Mouse (Mus musculus) hindbrain, embryonic 16.5 days (tissue): ENCODE measurements around the gene Crtc2. TPM values are rescaled to one million over a fixed set of nuclear protein-coding genes. Genes with fewer than 3 reads are reported as not detected.

Source experiments
- ATAC-seq: fragments of 200-750 bp; cut with Nextera tagmentation; 2 replicates; pipeline ENCODE4 v1.8.0; 2017; ENCODE audit warnings: moderate TSS enrichment, moderate library complexity
- H3K27ac ChIP-seq: fragments of 300-500 bp; sonication (generic); 2 replicates; pipeline ENCODE4 v1.5.1; 2014; ENCODE audit warnings: low read depth, mild to moderate bottlenecking, control low read depth, low read length, moderate library complexity
- H3K27me3 ChIP-seq: fragments of 300-500 bp; sonication (generic); replicated peaks from 2 replicates; pipeline ENCODE4 v1.6.1; 2014; ENCODE audit warnings: low read length; ENCODE audit not compliant: control insufficient read depth, insufficient read depth
- H3K36me3 ChIP-seq: fragments of 300-500 bp; sonication (generic); 2 replicates; pipeline ENCODE4 v1.6.1; 2014; ENCODE audit warnings: mild to moderate bottlenecking, low read length, moderate library complexity, mixed read lengths; ENCODE audit not compliant: control insufficient read depth, insufficient read depth
- H3K4me1 ChIP-seq: fragments of 300-500 bp; sonication (generic); 2 replicates; pipeline ENCODE4 v1.6.1; 2014; ENCODE audit warnings: low read depth, low read length; ENCODE audit not compliant: control insufficient read depth, insufficient read depth
- H3K4me2 ChIP-seq: fragments of 300-500 bp; sonication (generic); 2 replicates; pipeline ENCODE4 v1.6.1; 2014; ENCODE audit warnings: mild to moderate bottlenecking, low read length, control low read depth, moderate library complexity
- H3K4me3 ChIP-seq: fragments of 300-500 bp; sonication (generic); 2 replicates; pipeline ENCODE4 v1.5.1; 2014; ENCODE audit warnings: mild to moderate bottlenecking, low read length, control low read depth, moderate library complexity
- H3K9ac ChIP-seq: fragments of 300-500 bp; sonication (generic); 2 replicates; pipeline ENCODE4 v1.6.1; 2014; ENCODE audit warnings: low read depth, mild to moderate bottlenecking, control low read depth, low read length, moderate library complexity
- H3K9me3 ChIP-seq: fragments of 300-500 bp; sonication (generic); 2 replicates; pipeline ENCODE4 v1.6.1; 2014; ENCODE audit warnings: mild to moderate bottlenecking, low read length, moderate library complexity; ENCODE audit not compliant: control insufficient read depth
- WGBS: fragments of 180-500 bp; shearing (Covaris S2); extraction: QIAGEN DNeasy Blood & Tissue Kit; methylation state at CpG from one replicate; pipeline ENCODE4 v1.1.7; 2014; 5-methylcytosine and 5-hydroxymethylcytosine counted together
- polyA plus RNA-seq: library from polyadenylated mRNA; unstranded; fragments of >200 nt; fragmentation: Nextera tagmentation; extraction: Ambion mirVana; gene quantifications from 2 replicates; pipeline ENCODE4 v1.2.1, GENCODE M21; 2015

The Crtc2 gene
- polyA plus RNA-seq, 1 experiment from 2014 or later: 19.6 TPM

GRCm38 (mm10) chr3:90263121-90263771, 9.3 kb downstream of the Crtc2 start:
- Histone ChIP-seq H3K9ac (no peak overlapping the region), H3K27me3 (no peaks in the 10 kb centered on the region), H3K27ac (no peak overlapping the region), H3K4me1 (peaks cover 10% of the 10 kb centered on the region), H3K4me3 (no peak overlapping the region), H3K9me3 (no peaks in the 10 kb centered on the region), H3K36me3 (peaks cover 43% of the 10 kb centered on the region), H3K4me2 (no peak overlapping the region)
- WGBS: 95% methylated on average over 5 of the region's 5 CpGs
- no peak for ATAC-seq

DNA sequence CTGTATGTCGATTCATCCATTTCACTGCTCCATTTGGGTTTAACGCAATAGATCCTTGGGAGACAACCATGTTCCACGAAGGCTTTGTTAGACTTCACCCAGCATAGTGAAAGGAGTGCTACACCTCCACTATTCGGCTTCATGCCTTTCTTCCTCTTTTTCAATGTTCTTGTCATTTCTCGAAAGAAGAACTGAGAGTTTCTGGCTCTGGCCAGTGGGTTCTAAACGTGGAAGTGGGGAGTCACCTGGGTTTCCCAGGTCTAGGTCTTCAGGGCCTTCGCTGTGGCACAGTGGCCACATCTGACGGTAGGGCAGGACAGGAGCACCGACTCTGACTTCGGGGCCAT, 10.7 kb downstream of the Crtc2 start:
- Histone ChIP-seq H3K9me3 (no peaks in the 10 kb centered on the region), H3K9ac (peak overlapping the region; percentile 99), H3K27me3 (no peaks in the 10 kb centered on the region), H3K4me3 (peak overlapping the region; percentile 96), H3K4me2 (peak overlapping the region; percentile 76), H3K36me3 (peaks cover 35% of the 10 kb centered on the region), H3K4me1 (peaks cover 10% of the 10 kb centered on the region), H3K27ac (peak overlapping the region; percentile 97)
- 36% methylated on average over 10 of the region's 10 CpGs for WGBS
- ATAC-seq: no peak

DNA sequence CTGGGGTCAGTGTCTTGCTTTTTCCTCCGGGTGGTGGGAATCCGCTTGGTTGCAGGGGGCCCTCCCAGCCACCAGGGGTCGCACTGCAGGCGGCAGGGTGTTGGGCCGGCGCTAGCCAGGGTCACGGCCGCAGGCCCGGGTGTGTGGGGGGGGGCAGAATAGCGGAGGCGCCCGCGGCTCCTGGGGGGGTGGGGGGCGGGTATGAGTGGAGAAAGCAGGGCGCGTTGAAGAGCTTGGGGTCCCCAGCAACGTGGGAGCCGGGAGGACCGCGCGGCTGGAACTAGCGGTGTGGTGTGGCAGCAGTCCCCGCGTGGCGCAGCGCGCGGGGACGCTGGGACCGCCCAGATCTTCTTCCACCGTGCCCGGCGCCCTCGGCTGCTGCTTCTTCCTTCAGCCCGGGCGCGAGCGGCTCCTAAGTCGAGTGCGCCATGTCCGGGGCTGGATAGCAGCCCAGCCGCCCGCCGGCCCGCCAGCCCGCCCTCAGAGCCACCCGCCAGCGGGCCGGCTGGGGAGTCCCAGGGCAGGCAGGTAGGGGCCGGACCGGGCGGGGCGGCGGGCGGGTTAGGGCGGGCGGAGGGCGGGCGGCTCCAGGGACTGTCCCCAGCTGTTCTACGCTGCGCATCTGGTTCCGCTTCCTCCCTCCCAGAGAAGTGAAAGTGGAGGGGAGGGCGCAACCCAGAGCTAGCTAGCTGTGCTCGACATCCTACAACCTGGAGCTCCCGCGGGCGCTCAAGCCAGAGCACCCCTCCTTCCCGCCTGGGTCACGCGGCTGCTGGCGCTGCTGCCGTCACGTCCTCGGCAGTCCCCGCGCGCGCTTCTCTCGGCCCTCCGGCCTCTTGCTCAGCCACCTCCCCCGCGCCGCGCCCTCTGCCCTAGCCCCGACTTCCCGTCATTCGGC, 11.3 kb downstream of the Crtc2 start, which contains the start of gene Dennd4b:
Gene Dennd4b (plus strand): TSS at position 152 of the 898 bp plus-strand sequence.
- H3K36me3 ChIP-seq: peaks cover 29% of the 10 kb centered on the region
- ATAC-seq: peak; percentile 86
- H3K4me3 ChIP-seq: peak within 1 kb of the TSS; percentile 96
- peak within 1 kb of the TSS; percentile 99 for H3K9ac ChIP-seq
- H3K4me2 ChIP-seq: peak within 1 kb of the TSS; percentile 76
- H3K27ac ChIP-seq: peak within 1 kb of the TSS; percentile 97
- H3K9me3 ChIP-seq: no peaks in the 10 kb centered on the region
- peaks cover 10% of the 10 kb centered on the region for H3K4me1 ChIP-seq
- WGBS: under 1% methylated on average over 53 of the region's 87 CpGs
- no peaks in the 10 kb centered on the region for H3K27me3 ChIP-seq

GRCm38 (mm10) chr3:90265932-90266741, 12.2 kb downstream of the Crtc2 start:
- Histone ChIP-seq H3K9ac (peak overlapping the region; percentile 99), H3K4me3 (peak overlapping the region; percentile 96), H3K4me2 (peak overlapping the region; percentile 76), H3K36me3 (peaks cover 20% of the 10 kb centered on the region), H3K4me1 (peaks cover 10% of the 10 kb centered on the region), H3K27ac (peak overlapping the region; percentile 97), H3K27me3 (no peaks in the 10 kb centered on the region), H3K9me3 (no peaks in the 10 kb centered on the region)
- ATAC-seq: peak; percentile 51
- 26% methylated on average over 16 of the region's 16 CpGs for WGBS

- H3K9ac ChIP-seq: no peak overlapping the region
These were observed 13.2 kb downstream of the Crtc2 start for GRCm38 (mm10) chr3:90266901-90267775.

DNA sequence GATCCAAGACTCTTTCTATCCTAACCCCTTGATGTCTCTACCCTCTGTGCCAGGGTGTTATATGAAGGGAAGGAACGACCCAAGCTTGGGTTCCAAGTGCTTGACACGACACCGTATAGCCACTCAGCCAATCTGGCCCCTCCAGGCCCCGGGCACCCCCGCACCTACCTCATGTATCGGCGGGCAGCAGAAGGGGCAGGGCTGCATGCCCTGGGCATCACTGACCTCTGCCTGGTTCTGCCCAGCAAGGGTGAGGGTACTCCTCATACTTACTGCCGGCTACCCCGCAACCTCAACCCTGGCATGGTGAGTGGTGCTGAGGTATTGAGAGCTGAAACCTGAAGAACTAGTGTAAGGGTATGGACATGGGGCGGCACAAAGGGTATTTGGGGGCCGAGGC, 14.2 kb downstream of the Crtc2 start:
- ATAC-seq: no peak
- H3K4me1 ChIP-seq: peaks cover 10% of the 10 kb centered on the region
- WGBS: 95% methylated on average over 11 of the region's 11 CpGs
- H3K27me3 ChIP-seq: no peaks in the 10 kb centered on the region
- peaks cover 14% of the 10 kb centered on the region for H3K36me3 ChIP-seq
- no peak overlapping the region for H3K4me2 ChIP-seq
- no peak overlapping the region for H3K4me3 ChIP-seq
- H3K9me3 ChIP-seq: no peaks in the 10 kb centered on the region
- no peak overlapping the region for H3K9ac ChIP-seq
- H3K27ac ChIP-seq: no peak overlapping the region

More at GRCm38 (mm10) chr3:90266901-90267775, 13.2 kb downstream of the Crtc2 start:
- Histone ChIP-seq H3K4me1 (peaks cover 10% of the 10 kb centered on the region), H3K36me3 (peaks cover 16% of the 10 kb centered on the region), H3K4me3 (no peak overlapping the region), H3K9me3 (no peaks in the 10 kb centered on the region), H3K4me2 (no peak overlapping the region; the same call in 1 of the 2 replicates), H3K27ac (no peak overlapping the region; the same call in 1 of the 2 replicates), H3K27me3 (no peaks in the 10 kb centered on the region)
- 90% methylated on average over 20 of the region's 20 CpGs for WGBS
- ATAC-seq: no peak

DNA sequence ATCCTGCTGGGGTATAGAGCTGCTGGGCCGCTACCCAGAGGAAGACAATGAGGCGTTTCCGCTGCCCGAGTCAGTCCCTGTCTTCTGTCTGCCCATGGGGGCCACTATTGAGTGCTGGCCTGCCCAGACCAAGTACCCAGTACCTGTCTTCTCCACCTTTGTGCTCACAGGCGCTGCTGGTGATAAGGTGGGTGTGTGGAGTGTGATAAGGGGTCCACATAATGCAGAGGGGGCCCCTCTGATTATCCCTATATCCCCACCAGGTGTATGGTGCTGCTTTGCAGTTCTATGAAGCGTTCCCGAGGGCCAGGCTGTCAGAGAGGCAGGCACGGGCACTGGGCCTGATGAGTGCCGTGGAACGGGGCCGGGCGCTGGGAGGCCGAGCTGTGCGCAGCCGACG, 15.0 kb downstream of the Crtc2 start:
- Histone ChIP-seq H3K27ac (no peak overlapping the region), H3K4me3 (no peak overlapping the region), H3K36me3 (peaks cover 7% of the 10 kb centered on the region), H3K4me2 (no peak overlapping the region), H3K9ac (no peak overlapping the region), H3K4me1 (peaks cover 10% of the 10 kb centered on the region), H3K27me3 (no peaks in the 10 kb centered on the region), H3K9me3 (no peaks in the 10 kb centered on the region)
- WGBS: 85% methylated on average over 16 of the region's 16 CpGs
- ATAC-seq: no peak

GRCm38 (mm10) chr3:90270784-90271183, 16.8 kb downstream of the Crtc2 start:
- Histone ChIP-seq H3K36me3 (peaks cover 8% of the 10 kb centered on the region), H3K9ac (no peak overlapping the region), H3K4me3 (no peak overlapping the region), H3K4me2 (no peak overlapping the region), H3K9me3 (no peaks in the 10 kb centered on the region), H3K27ac (no peak overlapping the region), H3K4me1 (peaks cover 10% of the 10 kb centered on the region), H3K27me3 (no peaks in the 10 kb centered on the region)
- 97% methylated on average over 8 of the region's 8 CpGs for WGBS
- ATAC-seq: no peak
